Mouse (Mus musculus): ENCODE measurements around the gene Mef2d. TPM values are rescaled to one million over a fixed set of nuclear protein-coding genes. Genes with fewer than 3 reads are reported as not detected.

Mef2d gene
- polyA plus RNA-seq, 1 experiment: 17.6 TPM

GRCm38 (mm10) chr3:88204751-88205150, 62.6 kb downstream of the Mef2d start:
- TF ChIP-seq CTCF (IDR thresholded peaks at IDR 0.05; ENCODE audit: control insufficient read depth, insufficient read depth, insufficient replicate concordance, low read depth, low read length) (no peak), POLR2A (IDR thresholded peaks at IDR 0.05; ENCODE audit: control insufficient read depth, low read depth, low read length) (no peak)
- Histone ChIP-seq H3K27ac (ENCODE audit: control insufficient read depth, insufficient read depth, low read depth, low read length) (no peak overlapping the region), H3K27me3 (ENCODE audit: control insufficient read depth, insufficient read depth, low read length) (no peaks in the 10 kb centered on the region; the same call in 1 of the 2 replicates), H3K36me3 (ENCODE audit: control insufficient read depth, insufficient read depth, low read length) (no peaks in the 10 kb centered on the region), H3K4me3 (ENCODE audit: control insufficient read depth, low read depth, low read length) (no peak overlapping the region), H3K4me1 (ENCODE audit: control insufficient read depth, insufficient read depth, low read length) (peaks cover 6% of the 10 kb centered on the region)

DNA sequence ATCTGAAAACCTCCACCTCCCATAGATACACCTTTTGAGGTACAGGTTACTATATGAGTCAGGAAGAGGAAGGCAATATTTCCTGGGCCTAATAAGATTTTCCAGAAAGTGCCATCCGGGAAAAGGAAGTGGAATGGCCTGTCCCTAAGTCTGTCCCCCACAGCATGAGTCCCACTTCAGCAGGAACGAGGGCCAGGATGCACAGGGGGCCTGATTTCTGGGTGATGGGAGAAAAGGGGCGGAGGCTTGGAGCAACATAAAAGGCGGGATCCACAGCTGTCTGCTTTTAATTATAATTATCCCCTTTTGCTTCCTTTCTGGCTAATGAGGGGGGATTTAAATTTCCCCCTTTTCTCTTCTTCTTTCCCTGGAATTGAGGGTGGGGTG, 63.0 kb downstream of the Mef2d start:
- H3K4me3 ChIP-seq (ENCODE audit: control insufficient read depth, low read depth, low read length): no peak overlapping the region

DNA sequence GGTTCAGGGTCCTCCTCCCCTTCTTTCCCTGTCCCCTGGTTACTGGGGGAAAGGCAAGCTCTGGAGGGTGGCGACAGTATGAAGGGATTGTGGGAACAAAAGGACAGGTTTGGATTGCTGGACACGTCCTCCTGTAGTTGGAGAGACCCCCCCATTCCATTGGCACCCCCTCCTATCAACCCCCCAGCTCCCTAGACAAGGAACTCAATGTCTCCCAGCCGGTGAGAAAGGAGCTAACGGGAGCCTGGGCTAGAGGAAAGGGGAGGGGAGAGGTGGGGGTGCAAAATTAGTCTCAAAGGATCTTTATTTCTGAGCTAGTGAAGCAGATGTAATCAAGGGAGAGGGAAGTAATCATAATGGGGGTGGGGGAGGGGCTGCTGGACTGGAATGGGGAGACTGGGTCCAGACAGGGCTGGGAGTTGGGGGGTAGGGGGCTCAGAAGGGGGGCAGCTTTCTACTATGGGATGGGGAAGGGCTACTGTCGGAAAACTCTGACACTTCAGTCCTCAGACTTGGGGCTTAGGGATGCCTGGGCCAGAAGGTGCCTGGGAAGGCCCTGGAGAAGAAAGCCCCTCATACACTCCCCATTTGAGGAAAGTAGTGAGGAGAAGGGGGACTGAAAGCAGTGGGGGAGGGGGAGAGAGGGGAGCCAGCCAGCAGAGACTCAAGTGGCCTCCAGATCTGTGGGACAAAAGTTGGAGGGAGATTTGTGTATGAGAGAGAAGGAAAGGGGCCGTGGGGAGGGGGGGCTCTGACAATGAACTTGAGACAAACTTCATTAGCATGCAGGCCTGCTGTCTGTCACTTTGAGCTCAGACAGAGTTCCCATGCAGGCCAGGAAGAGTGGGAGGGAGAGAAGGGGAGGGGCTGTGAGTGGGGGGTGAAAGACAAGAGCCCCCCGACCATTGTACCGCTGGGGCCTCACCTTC, 63.7 kb downstream of the Mef2d start:
- Histone ChIP-seq H3K4me1 (ENCODE audit: control insufficient read depth, insufficient read depth, low read length) (peaks cover 2% of the 10 kb centered on the region; the same call in 1 of the 2 replicates), H3K27ac (ENCODE audit: control insufficient read depth, insufficient read depth, low read depth, low read length) (no peak overlapping the region), H3K36me3 (ENCODE audit: control insufficient read depth, insufficient read depth, low read length) (no peaks in the 10 kb centered on the region), H3K4me3 (ENCODE audit: control insufficient read depth, low read depth, low read length) (no peak overlapping the region), H3K27me3 (ENCODE audit: control insufficient read depth, insufficient read depth, low read length) (no peaks in the 10 kb centered on the region; the same call in 1 of the 2 replicates)
- no peak for TF ChIP-seq POLR2A (IDR thresholded peaks at IDR 0.05; ENCODE audit: control insufficient read depth, low read depth, low read length)
- TF ChIP-seq CTCF (IDR thresholded peaks at IDR 0.05; ENCODE audit: control insufficient read depth, insufficient read depth, insufficient replicate concordance, low read depth, low read length): no peak

More for the DNA sequence above, 63.0 kb downstream of the Mef2d start:
- no peaks in the 10 kb centered on the region for H3K36me3 ChIP-seq (ENCODE audit: control insufficient read depth, insufficient read depth, low read length)
- H3K4me1 ChIP-seq (ENCODE audit: control insufficient read depth, insufficient read depth, low read length): peaks cover 6% of the 10 kb centered on the region
- no peaks in the 10 kb centered on the region; the same call in 1 of the 2 replicates for H3K27me3 ChIP-seq (ENCODE audit: control insufficient read depth, insufficient read depth, low read length)
- TF ChIP-seq CTCF (IDR thresholded peaks at IDR 0.05; ENCODE audit: control insufficient read depth, insufficient read depth, insufficient replicate concordance, low read depth, low read length) (no peak), POLR2A (IDR thresholded peaks at IDR 0.05; ENCODE audit: control insufficient read depth, low read depth, low read length) (no peak)
- no peak overlapping the region for H3K27ac ChIP-seq (ENCODE audit: control insufficient read depth, insufficient read depth, low read depth, low read length)

GRCm38 (mm10) chr3:88206500-88206899, 64.3 kb downstream of the Mef2d start:
- Histone ChIP-seq H3K27me3 (ENCODE audit: control insufficient read depth, insufficient read depth, low read length) (no peaks in the 10 kb centered on the region; the same call in 1 of the 2 replicates), H3K4me3 (ENCODE audit: control insufficient read depth, low read depth, low read length) (no peak overlapping the region), H3K4me1 (ENCODE audit: control insufficient read depth, insufficient read depth, low read length) (peaks cover 2% of the 10 kb centered on the region; the same call in 1 of the 2 replicates), H3K27ac (ENCODE audit: control insufficient read depth, insufficient read depth, low read depth, low read length) (no peak overlapping the region), H3K36me3 (ENCODE audit: control insufficient read depth, insufficient read depth, low read length) (no peaks in the 10 kb centered on the region)
- TF ChIP-seq POLR2A (IDR thresholded peaks at IDR 0.05; ENCODE audit: control insufficient read depth, low read depth, low read length): no peak
- TF ChIP-seq CTCF (IDR thresholded peaks at IDR 0.05; ENCODE audit: control insufficient read depth, insufficient read depth, insufficient replicate concordance, low read depth, low read length): no peak

DNA sequence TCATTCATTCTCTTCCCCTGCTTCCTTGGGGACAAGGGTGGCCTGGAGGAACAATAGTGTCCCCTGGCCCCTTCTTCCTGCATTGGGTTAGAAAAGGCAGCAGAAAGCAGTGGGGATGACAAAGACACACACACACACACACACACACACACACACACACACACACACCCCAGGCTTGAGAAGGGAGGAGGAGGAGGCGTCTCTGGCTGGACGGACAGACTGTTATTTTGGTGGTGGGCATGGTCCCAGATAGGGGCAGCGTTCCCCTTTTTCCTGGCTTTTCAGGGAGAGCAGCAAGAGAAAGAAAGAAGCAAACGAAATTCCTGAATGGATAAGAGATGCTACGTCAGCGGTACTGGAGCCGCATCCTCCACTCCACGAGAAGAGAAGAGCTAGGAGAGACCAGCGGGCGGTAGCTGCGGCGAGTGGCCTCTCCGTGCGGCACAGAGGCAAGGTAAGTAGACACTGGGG, 64.8 kb downstream of the Mef2d start:
- Histone ChIP-seq H3K4me3 (ENCODE audit: control insufficient read depth, low read depth, low read length) (no peak overlapping the region), H3K27me3 (ENCODE audit: control insufficient read depth, insufficient read depth, low read length) (no peaks in the 10 kb centered on the region; the same call in 1 of the 2 replicates), H3K36me3 (ENCODE audit: control insufficient read depth, insufficient read depth, low read length) (no peaks in the 10 kb centered on the region), H3K27ac (ENCODE audit: control insufficient read depth, insufficient read depth, low read depth, low read length) (no peak overlapping the region), H3K4me1 (ENCODE audit: control insufficient read depth, insufficient read depth, low read length) (peaks cover 2% of the 10 kb centered on the region; the same call in 1 of the 2 replicates)
- no peak for TF ChIP-seq CTCF (IDR thresholded peaks at IDR 0.05; ENCODE audit: control insufficient read depth, insufficient read depth, insufficient replicate concordance, low read depth, low read length)
- TF ChIP-seq POLR2A (IDR thresholded peaks at IDR 0.05; ENCODE audit: control insufficient read depth, low read depth, low read length): no peak

GRCm38 (mm10) chr3:88207451-88208100, 65.4 kb downstream of the Mef2d start:
- H3K27me3 ChIP-seq (ENCODE audit: control insufficient read depth, insufficient read depth, low read length): no peaks in the 10 kb centered on the region; the same call in 1 of the 2 replicates
- no peak overlapping the region for H3K4me3 ChIP-seq (ENCODE audit: control insufficient read depth, low read depth, low read length)
- TF ChIP-seq CTCF (IDR thresholded peaks at IDR 0.05; ENCODE audit: control insufficient read depth, insufficient read depth, insufficient replicate concordance, low read depth, low read length) (no peak), POLR2A (IDR thresholded peaks at IDR 0.05; ENCODE audit: control insufficient read depth, low read depth, low read length) (no peak)
- peaks cover 2% of the 10 kb centered on the region; the same call in 1 of the 2 replicates for H3K4me1 ChIP-seq (ENCODE audit: control insufficient read depth, insufficient read depth, low read length)
- no peaks in the 10 kb centered on the region for H3K36me3 ChIP-seq (ENCODE audit: control insufficient read depth, insufficient read depth, low read length)
- no peak overlapping the region for H3K27ac ChIP-seq (ENCODE audit: control insufficient read depth, insufficient read depth, low read depth, low read length)
